Mouse (Mus musculus) adipose tissue, adult 10 weeks (tissue): ENCODE measurements around the gene Tpgs1. TPM values are rescaled to one million over a fixed set of nuclear protein-coding genes. Genes with fewer than 3 reads are reported as not detected.

Experiments used
- polyA plus RNA-seq: library from polyadenylated mRNA; stranded (reverse); fragments of 350-450 nt; fragmentation: Illumina TruSeq; extraction: RNeasy Lipid Tissue Mini Kit (QIAGEN cat#74804); gene quantifications from one replicate; pipeline ENCODE4 v1.2.3, GENCODE M21; 2014; ENCODE audit warnings: low read depth, low replicate concordance

Tpgs1 gene
- polyA plus RNA-seq = 29.6 TPM

GRCm38 (mm10) chr10:79668771-79669575 is at the start of gene Tpgs1:
Gene Tpgs1 (plus strand): TSS chr10:79669369.

GRCm38 (mm10) chr10:79637128-79638110 is 31.8 kb upstream of the Tpgs1 start, which contains the start of gene Shc2:
Gene Shc2 (minus strand): TSS chr10:79637918.

GRCm38 (mm10) chr10:79645711-79646110 is 23.5 kb upstream of the Tpgs1 start, which contains the start of gene Odf3l2:
Gene Odf3l2 (minus strand): TSS chr10:79645738.

DNA sequence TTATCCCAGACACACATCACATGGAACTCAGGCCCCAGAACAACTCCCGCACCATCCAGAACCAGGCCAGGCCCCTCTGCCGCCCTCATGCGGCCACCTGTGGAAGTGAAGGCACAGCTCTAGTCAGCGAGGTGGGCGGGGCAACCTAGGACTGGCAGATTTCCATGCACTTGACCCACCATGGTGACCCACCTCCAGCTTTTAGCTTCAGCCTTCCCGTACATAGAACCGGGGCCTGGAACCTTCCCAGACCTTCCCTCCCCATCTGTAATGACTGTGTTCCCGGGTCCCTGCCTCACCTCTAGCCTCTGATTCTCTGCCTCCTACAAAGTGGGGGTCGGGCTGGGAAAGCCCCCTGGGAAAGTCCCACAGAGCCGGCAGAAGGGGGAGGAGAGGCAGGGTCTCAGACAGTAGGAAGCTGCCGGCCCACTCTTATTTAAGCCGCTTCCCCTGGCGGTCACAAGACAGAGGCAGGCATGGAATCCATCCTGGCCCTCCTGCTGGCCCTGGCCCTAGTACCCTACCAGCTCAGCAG is 5.0 kb upstream of the Tpgs1 start, which contains the start of gene Madcam1:
Madcam1 (plus strand) TSS at position 429 of the 535 bp plus-strand sequence.

GRCm38 (mm10) chr10:79681591-79682245 is 12.5 kb downstream of the Tpgs1 start, which contains the start of gene Cdc34:
Gene Cdc34 (plus strand): TSS chr10:79682195.

GRCm38 (mm10) chr10:79688720-79689119 is 19.6 kb downstream of the Tpgs1 start, which contains the start of gene Gzmm:
Gene Gzmm (plus strand): TSS chr10:79689020.

DNA sequence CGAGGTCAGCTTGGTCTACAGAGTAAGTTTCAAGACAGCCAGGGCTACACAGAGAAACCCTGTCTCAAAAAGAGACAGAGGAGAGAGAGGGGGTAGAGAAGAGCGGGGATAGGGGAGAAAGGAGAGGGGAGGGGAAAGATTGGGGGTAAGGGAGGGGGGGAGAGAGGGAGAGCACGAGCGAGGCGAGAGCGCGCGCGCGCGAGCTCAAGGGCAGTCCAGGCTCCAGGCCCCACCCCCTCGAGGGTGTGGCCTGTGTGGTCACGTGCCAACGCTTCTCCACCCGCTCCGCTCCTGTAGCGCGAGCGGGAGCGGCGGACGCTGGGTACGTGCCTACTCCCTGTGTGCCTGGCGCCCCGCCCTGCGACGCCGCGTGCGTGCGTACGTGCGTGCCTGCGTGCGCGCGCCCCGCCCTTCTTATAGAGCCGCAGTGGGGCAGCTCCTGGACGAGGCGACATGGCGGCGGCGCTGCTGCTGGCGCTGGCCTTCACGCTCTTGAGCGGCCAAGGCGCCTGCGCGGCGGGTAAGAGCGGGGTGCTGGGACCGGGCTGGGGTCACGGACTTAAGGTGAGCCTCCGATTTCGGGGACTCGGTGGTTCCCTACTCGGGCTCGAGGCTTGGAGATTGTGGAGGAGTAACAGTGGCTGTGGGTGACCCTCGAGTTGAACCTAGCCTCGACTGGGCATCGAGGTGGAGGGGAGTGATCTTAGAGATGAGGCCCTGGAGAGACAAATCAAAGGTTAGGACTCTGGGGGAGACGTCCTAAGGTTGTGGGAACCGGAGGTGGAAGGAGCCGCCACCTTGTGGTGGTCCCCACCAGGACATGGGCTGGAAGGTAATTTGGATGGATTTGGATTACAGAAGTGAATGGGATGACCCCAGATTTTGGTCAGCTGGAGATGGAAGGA is 35.1 kb downstream of the Tpgs1 start, which contains the start of gene Bsg:
Bsg (plus strand) TSS at position 427 of the 905 bp plus-strand sequence.

GRCm38 (mm10) chr10:79716254-79716987 is 47.3 kb downstream of the Tpgs1 start, which contains the start of gene Hcn2:
Gene Hcn2 (plus strand): TSS chr10:79716634.

Other genes starting within 250 kb of the Tpgs1 start
- gene Vmn2r83, start 200.6 kb upstream of the Tpgs1 start, polyA plus RNA-seq = not detected
- gene Plpp2, start 135.6 kb upstream of the Tpgs1 start, polyA plus RNA-seq = 32.1 TPM
- 21.9 TPM for gene Mier2, start 114.2 kb upstream of the Tpgs1 start, polyA plus RNA-seq
- 5.1 TPM for gene Theg, start 82.0 kb upstream of the Tpgs1 start, polyA plus RNA-seq
- gene C2cd4c, start 55.3 kb upstream of the Tpgs1 start, polyA plus RNA-seq = not detected
- 4.0 TPM for gene Shc2, start 31.5 kb upstream of the Tpgs1 start, polyA plus RNA-seq
- not detected for gene Odf3l2, start 23.6 kb upstream of the Tpgs1 start, polyA plus RNA-seq
- gene Madcam1, start 4.8 kb upstream of the Tpgs1 start, polyA plus RNA-seq = not detected
- gene Cdc34, start 12.8 kb downstream of the Tpgs1 start, polyA plus RNA-seq = 64.7 TPM
- 0.63 TPM for gene Gzmm, start 19.7 kb downstream of the Tpgs1 start, polyA plus RNA-seq
- 523 TPM for gene Bsg, start 35.1 kb downstream of the Tpgs1 start, polyA plus RNA-seq
- gene Hcn2, start 47.3 kb downstream of the Tpgs1 start, polyA plus RNA-seq = 0.37 TPM
- gene Polrmt, start 77.2 kb downstream of the Tpgs1 start, polyA plus RNA-seq = 24.5 TPM
- not detected for gene Fgf22, start 85.7 kb downstream of the Tpgs1 start, polyA plus RNA-seq
- gene Rnf126, start 97.6 kb downstream of the Tpgs1 start, polyA plus RNA-seq = 37.4 TPM
- 19.8 TPM for gene Fstl3, start 107.9 kb downstream of the Tpgs1 start, polyA plus RNA-seq
- not detected for gene Prss57, start 121.6 kb downstream of the Tpgs1 start, polyA plus RNA-seq
- 60.4 TPM for gene Palm, start 124.2 kb downstream of the Tpgs1 start, polyA plus RNA-seq
- 1.5 TPM for gene Misp, start 151.6 kb downstream of the Tpgs1 start, polyA plus RNA-seq
- 149 TPM for gene Ptbp1, start 185.1 kb downstream of the Tpgs1 start, polyA plus RNA-seq
- gene Prtn3, start 205.1 kb downstream of the Tpgs1 start, polyA plus RNA-seq = 14.3 TPM
- 7.2 TPM for gene Plppr3, start 205.3 kb downstream of the Tpgs1 start, polyA plus RNA-seq
- gene Elane, start 216.9 kb downstream of the Tpgs1 start, polyA plus RNA-seq = 0.67 TPM
- 6,422 TPM for gene Cfd, start 221.5 kb downstream of the Tpgs1 start, polyA plus RNA-seq
- 25.6 TPM for gene Med16, start 239.6 kb downstream of the Tpgs1 start, polyA plus RNA-seq
- not detected for gene Gm26602, start 241.5 kb downstream of the Tpgs1 start, polyA plus RNA-seq
- 2.7 TPM for gene Kiss1r, start 247.6 kb downstream of the Tpgs1 start, polyA plus RNA-seq